Mouse (Mus musculus) olfactory bulb, adult 2 months (tissue): ENCODE data around the gene Rdh16f1.

Source experiments
- CTCF ChIP-seq: fragments of 200-500 bp; IDR thresholded peaks from 2 replicates; pipeline ENCODE4 v1.5.1; 2012; ENCODE audit warnings: low read depth, mild to moderate bottlenecking, low read length, moderate library complexity; ENCODE audit not compliant: insufficient read depth
- POLR2A ChIP-seq: fragments of 200-500 bp; IDR thresholded peaks from 2 replicates; pipeline ENCODE4 v1.6.1; 2012; ENCODE audit warnings: mild to moderate bottlenecking, low read depth, low read length, moderate library complexity; ENCODE audit not compliant: insufficient read depth

- TF ChIP-seq CTCF (no peak), POLR2A (no peak)
These were observed 7.0 kb downstream of the Rdh16f1 start for GRCm38 (mm10) chr10:127766564-127766963.
